Mouse (Mus musculus) layer of hippocampus, adult 9-11 months (tissue): ENCODE measurements around the gene Sesn1.

Source experiments
- DNase-seq: peaks from one replicate; pipeline ENCODE4 v3.0.0; 2022

Sesn1 gene

DNA sequence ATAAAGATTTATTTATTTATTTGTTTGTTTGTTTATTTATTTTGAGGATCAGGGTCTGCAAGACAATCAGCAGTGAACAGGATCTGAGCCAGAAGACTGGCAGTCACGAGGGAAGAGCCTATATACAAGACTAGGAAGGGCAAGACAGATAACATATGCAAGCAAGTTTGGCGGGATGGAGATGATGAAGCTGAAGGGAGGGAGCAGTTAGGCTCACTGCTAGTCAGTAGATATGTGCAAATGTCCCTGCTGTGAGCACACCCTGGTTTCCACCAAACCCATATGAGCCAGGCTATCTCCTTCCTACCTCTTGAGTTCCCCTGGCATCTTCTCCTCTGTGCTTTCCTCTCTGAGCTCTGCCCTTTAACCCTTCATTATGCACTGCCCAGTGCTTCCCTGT lies 61.8 kb downstream of the Sesn1 start:
- DNase-seq: no peak

DNA sequence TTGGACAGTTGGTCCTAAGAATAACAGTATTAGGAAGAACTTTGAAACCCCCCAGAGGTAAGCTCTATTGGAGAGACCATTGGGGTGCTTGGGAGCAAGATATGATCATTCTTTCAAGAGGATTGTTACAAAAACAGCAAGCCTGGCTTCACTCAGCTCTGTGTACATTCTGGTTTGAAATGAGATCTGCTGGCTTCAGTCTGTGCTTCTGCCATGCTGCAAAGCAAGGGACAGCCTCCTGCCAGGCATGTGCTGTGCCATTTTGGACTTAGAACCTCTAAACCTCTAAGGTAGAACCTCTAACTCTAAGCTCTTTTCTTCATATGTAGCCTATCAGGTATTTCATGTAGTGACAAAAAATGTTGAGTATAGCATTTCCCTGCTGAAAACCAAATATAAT lies 65.9 kb downstream of the Sesn1 start:
- DNase-seq: no peak

DNA sequence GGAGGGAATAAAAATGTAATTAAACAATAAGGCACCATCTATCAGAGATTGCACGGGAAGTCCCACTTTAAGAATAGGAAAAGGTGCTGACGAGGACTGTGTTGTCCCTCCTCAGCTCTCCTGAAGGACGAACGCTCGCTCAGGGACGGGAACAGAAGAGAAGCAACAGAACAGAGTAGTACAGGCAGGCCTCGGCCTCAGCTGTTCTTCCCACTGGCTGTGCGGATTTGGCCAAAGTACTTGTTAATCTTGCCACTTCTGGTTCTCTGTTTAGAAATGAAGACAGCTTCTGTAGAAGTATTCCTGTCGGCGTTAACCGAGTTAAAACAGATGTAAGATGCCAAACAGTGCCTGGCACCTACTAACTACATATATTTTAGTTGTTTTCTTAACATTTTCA lies 68.6 kb downstream of the Sesn1 start:
- no peak for DNase-seq

DNA sequence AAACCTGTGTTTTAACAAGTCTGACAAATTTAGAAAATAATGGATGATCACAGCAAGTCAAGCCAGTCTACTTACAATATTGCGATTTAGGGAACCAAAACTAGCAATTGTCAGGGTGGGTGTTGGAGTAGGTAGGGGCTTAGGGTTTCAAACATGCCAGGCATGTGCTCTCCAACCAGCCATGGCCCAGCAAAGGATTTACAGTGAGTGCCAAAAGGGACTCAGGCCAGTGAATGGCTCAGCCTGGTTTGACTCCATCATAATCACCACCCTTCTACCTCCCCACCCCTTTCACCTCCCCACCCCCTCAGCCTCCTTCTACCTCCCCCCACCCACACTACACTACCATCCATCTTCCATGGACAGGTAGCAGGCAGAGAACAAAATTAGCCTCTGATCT lies 69.9 kb downstream of the Sesn1 start:
- no peak for DNase-seq

DNA sequence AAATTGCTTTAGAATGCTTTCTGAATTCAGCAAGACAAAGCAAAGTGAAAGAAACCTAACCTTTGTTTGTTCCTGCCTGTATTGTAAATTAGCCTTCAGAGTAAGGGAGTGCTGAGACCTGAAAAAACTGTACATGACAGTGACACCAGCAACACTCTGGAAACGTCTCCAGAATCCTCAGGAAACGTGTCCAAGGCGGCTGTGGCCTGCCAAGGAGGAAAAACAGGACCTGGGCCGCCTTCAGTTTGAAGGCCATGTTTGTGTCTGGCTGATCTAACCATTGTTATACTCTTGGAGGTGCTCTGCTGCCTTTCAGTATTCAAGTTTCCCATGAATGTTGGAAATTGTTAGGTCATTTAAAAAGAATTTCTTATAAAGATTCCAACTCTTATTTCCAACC lies 70.5 kb downstream of the Sesn1 start:
- DNase-seq: no peak

DNA sequence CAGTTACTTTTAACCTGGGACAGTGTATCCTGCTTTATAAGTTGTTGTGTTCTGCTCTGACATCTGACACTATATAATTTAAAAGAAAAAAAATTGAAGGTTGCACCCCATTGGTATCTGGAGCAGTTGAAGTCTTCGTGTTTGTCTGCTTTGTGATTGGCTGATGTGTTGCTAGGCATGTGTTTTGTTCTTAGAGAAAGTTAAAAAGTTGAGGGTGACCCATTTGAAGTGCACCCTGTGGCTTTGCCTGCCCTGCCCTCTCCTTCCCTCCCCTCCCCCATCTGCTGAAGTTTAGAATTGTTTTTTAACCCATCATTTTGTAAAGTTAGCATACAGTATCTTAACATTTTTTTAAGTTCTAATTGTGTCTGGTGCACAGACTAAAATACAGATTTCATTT lies 71.0 kb downstream of the Sesn1 start:
- DNase-seq: no peak

DNA sequence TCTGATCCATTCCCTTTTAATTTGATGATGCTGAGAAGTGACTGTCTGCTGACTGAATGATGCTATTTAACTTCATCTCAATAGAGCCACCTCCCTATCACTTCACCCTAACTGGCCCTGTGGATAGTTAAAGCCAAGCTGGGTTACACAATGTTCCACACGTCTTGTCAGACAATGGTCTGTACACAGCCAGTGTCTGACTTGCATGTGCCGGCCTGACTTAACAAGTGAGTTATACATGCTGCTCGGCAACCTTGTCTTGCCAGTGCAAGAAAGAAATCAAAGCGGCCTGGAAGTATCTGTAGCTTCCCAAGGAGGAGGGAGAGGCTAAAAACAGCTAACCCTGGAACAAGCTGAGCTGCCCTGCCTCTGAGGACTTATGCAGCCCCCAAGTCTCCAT lies 71.7 kb downstream of the Sesn1 start:
- no peak for DNase-seq

DNA sequence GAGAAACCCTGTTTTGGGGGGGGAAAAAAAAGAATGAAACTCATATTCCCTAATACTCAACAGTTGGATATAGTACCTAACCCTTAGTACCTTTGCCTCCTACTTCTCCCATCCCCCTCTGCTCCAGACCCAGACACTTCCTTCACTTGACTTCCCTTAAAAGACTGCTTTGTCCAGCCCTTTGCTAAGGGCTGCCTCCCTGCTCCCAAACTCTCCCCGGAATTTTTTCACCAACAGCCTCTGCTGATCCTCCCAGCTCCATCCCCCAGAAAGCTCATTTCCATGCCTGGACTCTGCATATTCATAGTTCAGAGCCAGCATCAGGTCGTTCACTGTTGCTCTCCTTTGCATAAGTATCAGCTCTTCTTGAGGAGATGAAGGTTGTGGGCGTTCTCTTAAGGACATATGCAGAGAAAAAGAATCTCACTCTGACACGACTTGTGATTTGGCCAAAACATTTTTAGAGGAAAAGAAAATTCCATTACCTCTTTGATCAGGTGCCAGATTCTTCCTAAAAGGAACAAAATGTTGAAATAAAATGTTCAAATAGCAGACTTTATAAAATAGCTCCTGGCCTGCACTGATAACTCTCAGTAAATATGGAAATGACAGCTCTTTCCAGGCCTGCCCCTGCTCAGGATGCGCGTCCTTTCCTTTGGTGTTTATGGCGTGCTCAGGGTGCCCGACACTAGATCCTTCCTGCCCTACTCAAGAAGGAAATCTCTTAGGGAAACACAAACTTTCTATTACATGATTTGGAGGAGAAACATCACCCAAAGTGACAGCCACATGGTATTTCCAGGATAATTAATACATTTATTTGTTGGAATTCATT lies 74.2 kb downstream of the Sesn1 start:
- DNase-seq: no peak

DNA sequence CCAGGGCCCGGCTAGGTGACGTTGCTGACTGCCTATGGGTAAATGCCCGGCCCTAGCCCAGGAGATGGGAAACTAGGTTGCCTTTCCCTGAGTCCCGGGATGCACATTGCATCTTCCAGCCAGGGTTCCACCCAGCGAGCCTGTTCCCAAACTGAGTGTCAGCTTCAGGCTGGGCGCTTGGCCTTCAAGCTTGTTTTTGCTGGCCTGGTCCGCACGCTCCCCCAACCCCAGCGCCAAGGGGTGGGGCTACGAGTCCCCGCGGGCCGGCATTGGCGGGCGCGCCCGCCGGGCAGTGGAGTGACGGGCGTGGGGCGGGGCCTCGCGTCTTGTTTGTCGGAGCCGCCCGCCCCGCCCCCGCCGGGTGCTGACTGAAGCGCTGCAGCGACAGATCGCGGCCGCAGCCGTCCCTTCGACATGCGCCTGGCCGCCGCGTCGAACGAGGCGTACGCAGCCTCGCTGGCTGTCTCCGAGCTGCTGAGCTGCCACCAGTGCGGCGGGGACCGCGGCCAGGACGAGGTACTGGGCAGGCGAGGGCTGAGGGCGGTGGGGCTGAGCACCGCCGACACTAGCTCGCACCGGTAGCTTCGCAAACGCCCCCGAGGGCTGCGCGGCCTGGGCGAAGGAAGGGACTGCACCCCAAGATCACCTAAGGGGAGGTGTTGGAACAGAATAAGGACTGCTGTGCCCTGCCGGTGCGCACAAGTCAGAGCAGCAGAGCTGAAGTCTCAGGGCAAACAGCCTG lies 77.5 kb downstream of the Sesn1 start:
- DNase-seq: peak; percentile 95

DNA sequence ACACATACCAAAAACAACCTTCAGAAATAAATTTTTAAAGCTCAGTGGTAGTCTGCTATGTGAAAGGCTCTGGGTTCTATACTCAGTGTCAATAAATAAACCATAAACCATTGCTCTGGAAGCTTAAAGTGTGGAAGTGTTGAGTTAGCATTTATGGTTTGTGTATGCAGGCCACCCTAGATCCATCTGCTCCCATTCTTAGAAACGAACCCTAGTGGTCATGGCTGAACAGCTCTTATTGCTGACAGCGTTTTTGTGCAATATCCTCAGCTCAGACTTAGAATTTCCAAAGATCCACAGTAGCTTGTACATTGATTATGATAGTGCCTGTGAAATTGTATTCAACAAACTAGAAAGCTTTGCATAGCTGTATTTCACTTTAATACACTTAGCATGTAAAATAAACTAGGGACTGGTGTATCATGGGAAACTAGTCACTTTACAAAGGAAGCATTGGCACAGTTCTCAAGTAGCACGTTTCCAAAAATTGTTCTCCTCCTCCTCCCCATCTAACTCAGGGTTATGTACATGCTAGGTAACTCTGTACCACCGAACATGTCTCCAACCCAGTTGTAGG lies 78.7 kb downstream of the Sesn1 start:
- no peak for DNase-seq

DNA sequence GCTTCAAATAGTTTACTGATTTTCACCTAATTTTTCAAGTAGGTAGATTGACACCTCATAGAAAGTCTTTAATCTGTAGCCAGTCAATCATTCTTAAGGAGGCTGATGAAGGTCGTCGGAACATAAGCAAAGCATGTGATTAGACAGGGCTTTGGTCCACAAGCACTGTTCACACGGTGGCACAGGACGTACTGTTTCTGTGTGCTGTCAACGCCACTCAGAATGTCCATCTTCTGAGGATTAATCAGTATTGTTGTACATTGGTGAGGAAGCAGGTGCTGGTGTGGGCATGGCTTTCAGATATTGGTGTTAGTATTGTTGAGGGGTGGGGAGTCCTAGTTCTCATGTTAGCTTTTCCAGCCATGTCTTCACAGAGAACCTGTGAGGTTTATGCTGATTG lies 79.8 kb downstream of the Sesn1 start:
- no peak for DNase-seq

DNA sequence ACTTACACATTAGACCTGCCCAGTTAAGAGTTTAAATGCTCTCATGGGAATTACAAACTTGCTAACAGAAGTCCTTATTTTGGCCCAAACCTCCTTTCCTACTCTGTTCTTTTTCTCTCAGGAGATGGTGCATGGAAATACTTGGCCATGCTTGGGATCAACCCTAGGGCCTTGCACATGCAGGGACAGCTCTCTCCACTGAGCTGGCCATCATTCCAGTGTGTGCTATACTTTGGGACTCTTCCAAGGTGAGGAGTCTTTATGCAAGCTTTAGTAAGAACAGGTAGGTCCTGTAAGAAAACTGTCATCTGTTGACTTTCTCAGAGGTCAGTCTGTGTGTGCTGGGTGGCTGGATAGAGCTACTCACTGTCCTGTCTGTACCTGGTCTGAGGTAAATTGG lies 80.8 kb downstream of the Sesn1 start:
- DNase-seq: no peak

DNA sequence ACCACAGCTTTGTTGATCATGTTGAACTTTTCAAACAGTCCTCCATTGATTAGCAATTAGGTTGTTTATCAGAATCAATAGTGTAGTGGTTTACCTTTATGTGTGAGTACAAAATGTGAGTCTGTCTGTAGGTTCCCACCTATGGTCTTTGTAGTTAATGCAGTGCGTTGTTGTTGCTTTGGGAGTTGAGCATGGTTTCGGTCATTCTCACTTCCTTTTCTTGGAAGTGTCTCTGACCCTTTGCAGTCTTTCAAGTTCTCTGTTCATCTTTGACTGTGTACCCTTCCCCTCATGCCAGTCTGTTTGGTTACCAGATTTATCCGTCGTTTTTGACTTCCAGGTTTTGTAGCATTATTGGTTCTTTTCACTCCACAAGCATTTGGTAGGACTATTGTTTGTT lies 81.6 kb downstream of the Sesn1 start:
- DNase-seq: no peak

DNA sequence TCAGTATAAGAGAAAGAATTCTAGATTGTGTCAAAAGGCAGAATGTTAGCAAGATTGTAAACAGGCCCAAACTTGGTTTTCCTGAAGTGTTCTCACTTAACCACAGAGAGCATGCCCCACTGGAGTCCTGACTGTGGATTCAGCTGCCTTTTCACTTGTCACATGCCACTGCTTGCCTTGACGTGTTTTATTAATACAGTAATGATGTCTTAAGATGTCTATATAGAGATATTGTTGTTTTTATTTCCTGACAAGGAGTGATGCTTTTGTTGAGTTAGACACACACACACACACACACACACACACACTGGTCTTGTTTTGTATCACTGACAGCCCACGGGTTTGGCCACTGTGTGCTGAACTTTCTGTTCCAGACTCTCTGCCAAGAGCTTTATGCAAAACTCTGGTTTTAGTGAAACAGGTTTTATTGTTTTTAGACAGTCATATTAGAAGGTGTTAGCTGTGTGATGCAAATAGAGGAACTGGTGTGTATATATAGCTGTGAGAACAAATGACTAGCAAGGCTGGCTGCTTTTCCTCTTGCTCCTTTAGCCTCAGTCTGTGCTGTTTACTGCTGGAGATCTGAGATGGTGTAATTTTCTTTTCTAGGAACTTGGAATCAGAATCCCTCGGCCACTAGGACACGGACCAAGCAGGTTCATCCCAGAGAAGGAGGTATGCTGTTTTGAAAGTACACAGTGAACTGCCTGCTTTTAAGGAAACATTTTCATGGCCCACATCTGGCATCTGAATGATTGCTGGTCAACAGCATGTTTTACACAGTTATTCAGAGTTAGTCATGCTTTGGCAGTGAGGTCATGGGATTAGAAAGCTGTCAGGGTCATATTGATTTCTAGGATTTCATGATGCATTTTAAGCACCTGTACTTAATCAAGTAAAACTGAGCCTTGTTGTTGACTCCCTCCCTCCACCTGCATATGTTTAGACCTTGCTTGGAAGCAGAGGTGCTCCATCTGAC lies 84.0 kb downstream of the Sesn1 start:
- peak; percentile 41 for DNase-seq

DNA sequence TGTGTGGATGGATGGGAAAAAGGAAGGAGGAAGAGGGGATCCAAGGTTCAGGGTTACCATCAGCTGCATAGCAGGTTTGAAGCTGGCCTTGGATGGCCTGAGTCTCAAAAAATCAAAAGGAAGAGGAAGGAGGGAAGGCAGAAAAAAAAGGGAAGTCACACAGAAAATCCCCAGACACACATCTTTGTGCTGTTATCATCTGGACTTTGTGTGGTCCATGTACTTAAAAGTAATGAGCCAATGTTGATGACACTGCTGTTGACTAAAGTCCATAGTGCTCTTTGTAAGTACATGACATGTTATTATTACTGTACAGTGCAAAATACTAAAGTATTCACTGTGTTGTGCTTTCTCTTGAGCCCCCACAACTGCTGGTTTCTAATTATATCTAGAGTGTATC lies 86.7 kb downstream of the Sesn1 start:
- no peak for DNase-seq

DNA sequence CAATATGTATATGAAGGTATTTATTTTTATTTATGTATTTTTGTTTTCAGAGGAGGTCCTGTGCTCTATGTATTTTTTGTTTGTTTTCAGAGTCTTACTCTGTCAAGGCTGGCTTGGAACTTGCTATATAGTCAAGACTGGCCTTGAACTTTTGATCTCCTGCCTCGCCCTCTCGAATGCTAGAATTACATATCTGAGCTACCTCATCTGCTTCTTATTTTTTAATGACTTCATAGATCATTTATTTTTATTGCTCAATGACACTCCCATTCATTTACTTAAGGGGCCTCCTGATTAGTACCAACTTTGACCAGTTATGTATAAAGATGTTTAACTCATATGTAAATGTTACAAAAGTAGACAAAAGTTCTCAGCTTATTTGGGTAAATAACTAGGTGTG lies 87.1 kb downstream of the Sesn1 start:
- no peak for DNase-seq

DNA sequence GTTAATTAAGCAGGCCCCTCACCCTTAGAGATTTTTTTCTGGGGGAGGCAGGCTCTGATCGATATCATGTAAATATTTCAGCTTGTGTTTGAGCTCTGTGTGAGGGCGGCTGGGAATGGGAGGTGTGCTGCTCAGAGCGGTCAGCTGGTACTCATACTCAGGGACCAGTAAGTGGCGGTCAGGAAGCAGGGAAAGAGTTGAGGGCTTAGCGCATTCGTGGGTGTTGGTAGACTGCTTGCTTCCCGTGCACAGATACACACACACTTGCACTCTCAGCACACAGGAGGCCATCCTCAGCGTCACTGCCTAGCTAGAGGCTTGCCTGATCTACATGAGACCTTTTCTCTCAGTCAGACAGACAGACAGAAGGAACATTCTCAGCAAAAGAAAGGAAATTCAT lies 91.7 kb downstream of the Sesn1 start:
- no peak for DNase-seq

DNA sequence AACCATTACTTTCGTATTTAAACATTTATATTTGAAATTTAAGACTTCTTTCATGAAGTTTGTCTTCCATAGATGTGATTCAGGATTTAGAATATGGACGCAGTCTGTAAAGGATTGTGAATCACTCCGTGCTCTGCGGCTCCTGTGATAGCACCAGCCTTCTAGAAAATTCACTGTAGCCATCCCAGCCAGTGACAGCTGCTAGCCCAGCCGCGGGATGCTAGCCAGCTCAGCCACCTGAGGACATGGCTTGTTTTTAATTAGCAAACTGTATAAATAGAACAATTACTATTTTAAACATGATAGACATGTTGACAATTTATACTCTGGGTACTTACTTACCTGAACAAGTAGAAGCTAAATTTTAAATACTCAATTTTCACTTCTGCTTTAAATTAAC lies 92.1 kb downstream of the Sesn1 start:
- DNase-seq: no peak

DNA sequence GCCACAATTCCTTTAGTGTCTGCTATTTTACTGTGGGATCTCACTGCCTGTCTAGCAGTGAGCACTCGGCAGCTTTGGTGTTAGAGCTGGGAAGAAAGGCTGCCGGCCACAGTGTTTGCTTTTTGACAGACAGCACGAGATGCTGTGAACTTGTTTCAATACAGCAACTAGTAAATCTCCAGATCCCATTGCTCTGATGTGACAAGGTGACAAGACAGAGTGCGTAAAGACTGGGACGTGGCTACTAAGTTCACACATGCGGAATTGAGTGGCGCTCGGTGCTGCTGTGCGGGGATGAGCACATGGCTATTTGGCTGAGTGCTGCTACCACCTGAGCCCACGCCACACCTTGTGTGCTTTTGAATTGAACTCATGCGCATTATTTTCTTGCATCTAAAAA lies 97.7 kb downstream of the Sesn1 start:
- no peak for DNase-seq

DNA sequence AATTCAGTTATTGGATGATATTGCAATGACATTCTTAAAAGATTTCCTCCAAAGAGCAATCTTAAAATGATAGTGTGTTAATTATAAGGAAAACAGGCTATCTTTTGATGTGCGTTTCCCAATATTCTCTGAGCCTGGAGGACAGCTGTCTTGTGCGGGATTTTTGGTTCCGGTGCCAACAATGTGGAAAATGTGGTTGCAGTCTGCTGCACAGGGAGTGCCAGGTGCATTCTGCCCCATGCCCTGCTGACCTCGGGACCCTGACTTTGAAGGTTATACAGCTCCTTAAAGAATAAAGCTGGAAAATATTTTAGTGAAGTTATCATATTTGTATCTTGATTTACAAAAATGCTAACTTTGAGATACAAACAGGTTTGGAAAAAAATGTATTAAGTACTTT lies 98.2 kb downstream of the Sesn1 start:
- no peak for DNase-seq

DNA sequence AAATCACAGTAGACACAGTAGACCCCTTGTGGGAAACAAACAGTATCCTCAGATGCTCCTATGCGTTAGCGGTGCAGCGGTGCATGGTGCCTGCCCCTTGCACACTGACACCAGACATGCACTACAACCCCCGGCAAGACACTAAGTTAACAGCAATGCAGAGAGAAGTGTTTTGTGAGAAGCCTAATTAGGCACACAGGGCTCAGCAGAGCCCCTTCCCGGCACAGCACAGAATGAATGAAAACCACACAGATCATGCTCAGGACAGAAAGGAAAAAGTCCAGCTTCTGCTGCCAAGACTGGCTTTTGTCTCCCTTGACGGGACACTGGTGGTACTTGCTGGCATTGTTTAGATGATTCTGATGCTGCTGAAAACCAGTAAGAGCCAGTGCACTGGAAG lies 99.2 kb downstream of the Sesn1 start:
- no peak for DNase-seq

DNA sequence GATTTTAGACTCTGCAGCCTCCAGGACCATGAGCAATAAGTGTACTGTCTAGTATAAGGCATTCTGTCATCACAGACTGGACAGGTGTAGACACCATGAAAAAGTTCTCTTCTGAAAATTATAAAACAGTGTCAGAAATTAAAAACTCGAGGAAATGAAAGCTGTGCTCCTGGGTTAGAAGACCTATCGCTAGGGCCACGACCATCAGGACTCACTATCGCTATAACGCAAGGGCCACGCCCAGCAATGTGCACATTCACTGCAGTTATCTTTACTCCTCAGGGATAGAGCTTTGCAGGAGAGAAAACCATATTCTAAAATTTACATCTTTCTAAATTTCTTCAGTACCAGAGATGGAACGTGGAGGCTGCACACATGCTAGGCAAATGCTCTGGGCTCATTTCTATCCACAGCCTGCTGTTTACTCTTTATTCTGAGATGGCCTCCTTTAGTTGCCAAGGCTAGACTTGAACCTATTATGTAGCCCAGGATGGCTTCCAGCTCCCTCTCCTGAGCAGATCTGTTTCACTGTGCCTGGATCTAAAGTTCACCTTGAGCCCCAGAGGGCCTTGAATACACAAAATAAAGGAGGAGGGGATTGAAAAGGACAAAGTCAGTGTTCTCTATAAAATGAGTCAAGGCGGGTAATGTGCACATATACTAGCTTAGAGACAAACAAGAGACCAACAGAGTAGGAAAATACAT lies 102.7 kb downstream of the Sesn1 start:
- DNase-seq: no peak
